Mouse (Mus musculus): ENCODE measurements around the gene Cep295nl. TPM values are rescaled to one million over a fixed set of nuclear protein-coding genes. Genes with fewer than 3 reads are reported as not detected.

Gene Cep295nl
- polyA plus RNA-seq, 1 experiment from 2014 or later: 0.61 TPM

- 0 out of 2 replicates have a peak, but pooled peaks cover 6% of the 10 kb centered on the region for H3K36me3 ChIP-seq (ENCODE audit: control insufficient read depth, insufficient read depth, low read length)
- no peak overlapping the region for H3K4me3 ChIP-seq (ENCODE audit: low read depth, low read length)
- H3K9ac ChIP-seq (ENCODE audit: low read length): no peak overlapping the region
- peaks cover 38% of the 10 kb centered on the region for H3K4me1 ChIP-seq (replicated peaks; ENCODE audit: control insufficient read depth, insufficient read depth, low read length)
- no peaks in the 10 kb centered on the region for H3K9me3 ChIP-seq (ENCODE audit: control insufficient read depth, low read length)
- H3K27me3 ChIP-seq (replicated peaks; ENCODE audit: control insufficient read depth, insufficient read depth, low read length): no peaks in the 10 kb centered on the region
- H3K27ac ChIP-seq (ENCODE audit: low read depth): peak overlapping the region; percentile 55; the same call in 1 of the 2 replicates
- ATAC-seq (replicated peaks; ENCODE audit: low FRiP score, low TSS enrichment, low read depth) (no peak), DNase-seq (ENCODE audit: low spot score) (no peak)
- H3K4me2 ChIP-seq (ENCODE audit: low read length): no peak overlapping the region
- 85% methylated on average over 5 of the region's 5 CpGs for WGBS
Observed at GRCm38 (mm10) chr11:118349494-118349893, 7.2 kb upstream of the Cep295nl start.

- H3K9ac ChIP-seq (ENCODE audit: low read length): no peak overlapping the region
- H3K4me2 ChIP-seq (ENCODE audit: low read length): no peak overlapping the region
- DNase-seq (ENCODE audit: low spot score) (no peak), ATAC-seq (replicated peaks; ENCODE audit: low FRiP score, low TSS enrichment, low read depth) (no peak)
- no peaks in the 10 kb centered on the region for H3K9me3 ChIP-seq (ENCODE audit: control insufficient read depth, low read length)
- H3K4me3 ChIP-seq (ENCODE audit: low read depth, low read length): no peak overlapping the region
- peaks cover 35% of the 10 kb centered on the region for H3K4me1 ChIP-seq (replicated peaks; ENCODE audit: control insufficient read depth, insufficient read depth, low read length)
- 0 out of 2 replicates have a peak, but pooled peaks cover 6% of the 10 kb centered on the region for H3K36me3 ChIP-seq (ENCODE audit: control insufficient read depth, insufficient read depth, low read length)
- 33% methylated on average over 5 of the region's 5 CpGs for WGBS
- peak overlapping the region; percentile 55; the same call in 1 of the 2 replicates for H3K27ac ChIP-seq (ENCODE audit: low read depth)
- H3K27me3 ChIP-seq (replicated peaks; ENCODE audit: control insufficient read depth, insufficient read depth, low read length): no peaks in the 10 kb centered on the region
Observed at GRCm38 (mm10) chr11:118348877-118349276, 6.6 kb upstream of the Cep295nl start.

GRCm38 (mm10) chr11:118348419-118348818, 6.1 kb upstream of the Cep295nl start:
- Histone ChIP-seq H3K36me3 (ENCODE audit: control insufficient read depth, insufficient read depth, low read length) (0 out of 2 replicates have a peak, but pooled peaks cover 6% of the 10 kb centered on the region), H3K27ac (ENCODE audit: low read depth) (no peak overlapping the region), H3K4me3 (ENCODE audit: low read depth, low read length) (no peak overlapping the region), H3K27me3 (replicated peaks; ENCODE audit: control insufficient read depth, insufficient read depth, low read length) (no peaks in the 10 kb centered on the region), H3K9me3 (ENCODE audit: control insufficient read depth, low read length) (no peaks in the 10 kb centered on the region), H3K9ac (ENCODE audit: low read length) (no peak overlapping the region), H3K4me2 (ENCODE audit: low read length) (no peak overlapping the region), H3K4me1 (replicated peaks; ENCODE audit: control insufficient read depth, insufficient read depth, low read length) (peaks cover 30% of the 10 kb centered on the region)
- DNase-seq (ENCODE audit: low spot score) (no peak), ATAC-seq (replicated peaks; ENCODE audit: low FRiP score, low TSS enrichment, low read depth) (no peak)
- 43% methylated on average over 3 of the region's 3 CpGs for WGBS

GRCm38 (mm10) chr11:118347911-118348310, 5.6 kb upstream of the Cep295nl start:
- ATAC-seq (replicated peaks; ENCODE audit: low FRiP score, low TSS enrichment, low read depth): no peak
- 90% methylated on average over 12 of the region's 12 CpGs for WGBS
- H3K27ac ChIP-seq (ENCODE audit: low read depth): no peak overlapping the region
- H3K4me2 ChIP-seq (ENCODE audit: low read length): no peak overlapping the region
- H3K9me3 ChIP-seq (ENCODE audit: control insufficient read depth, low read length): no peaks in the 10 kb centered on the region
- H3K9ac ChIP-seq (ENCODE audit: low read length): no peak overlapping the region
- H3K4me1 ChIP-seq (replicated peaks; ENCODE audit: control insufficient read depth, insufficient read depth, low read length): peaks cover 32% of the 10 kb centered on the region
- H3K36me3 ChIP-seq (ENCODE audit: control insufficient read depth, insufficient read depth, low read length): 0 out of 2 replicates have a peak, but pooled peaks cover 6% of the 10 kb centered on the region
- no peak for DNase-seq (ENCODE audit: low spot score)
- H3K4me3 ChIP-seq (ENCODE audit: low read depth, low read length): no peak overlapping the region
- H3K27me3 ChIP-seq (replicated peaks; ENCODE audit: control insufficient read depth, insufficient read depth, low read length): no peaks in the 10 kb centered on the region

GRCm38 (mm10) chr11:118347391-118347790, 5.1 kb upstream of the Cep295nl start:
- DNase-seq (ENCODE audit: low spot score) (no peak), ATAC-seq (replicated peaks; ENCODE audit: low FRiP score, low TSS enrichment, low read depth) (no peak)
- 82% methylated on average over 2 of the region's 2 CpGs for WGBS
- Histone ChIP-seq H3K27me3 (replicated peaks; ENCODE audit: control insufficient read depth, insufficient read depth, low read length) (no peaks in the 10 kb centered on the region), H3K4me2 (ENCODE audit: low read length) (no peak overlapping the region), H3K9ac (ENCODE audit: low read length) (no peak overlapping the region), H3K36me3 (ENCODE audit: control insufficient read depth, insufficient read depth, low read length) (0 out of 2 replicates have a peak, but pooled peaks cover 6% of the 10 kb centered on the region), H3K27ac (ENCODE audit: low read depth) (no peak overlapping the region), H3K4me3 (ENCODE audit: low read depth, low read length) (no peak overlapping the region), H3K4me1 (replicated peaks; ENCODE audit: control insufficient read depth, insufficient read depth, low read length) (peaks cover 37% of the 10 kb centered on the region), H3K9me3 (ENCODE audit: control insufficient read depth, low read length) (no peaks in the 10 kb centered on the region)

GRCm38 (mm10) chr11:118346395-118347096, 4.2 kb upstream of the Cep295nl start:
- peaks cover 43% of the 10 kb centered on the region for H3K4me1 ChIP-seq (replicated peaks; ENCODE audit: control insufficient read depth, insufficient read depth, low read length)
- H3K4me2 ChIP-seq (ENCODE audit: low read length): no peak overlapping the region
- no peak overlapping the region for H3K4me3 ChIP-seq (ENCODE audit: low read depth, low read length)
- H3K27ac ChIP-seq (ENCODE audit: low read depth): peak overlapping the region; percentile 6
- H3K36me3 ChIP-seq (ENCODE audit: control insufficient read depth, insufficient read depth, low read length): no peaks in the 10 kb centered on the region
- no peaks in the 10 kb centered on the region for H3K27me3 ChIP-seq (replicated peaks; ENCODE audit: control insufficient read depth, insufficient read depth, low read length)
- ATAC-seq (replicated peaks; ENCODE audit: low FRiP score, low TSS enrichment, low read depth): no peak
- WGBS: 82% methylated on average over 8 of the region's 8 CpGs
- H3K9me3 ChIP-seq (ENCODE audit: control insufficient read depth, low read length): no peaks in the 10 kb centered on the region
- no peak overlapping the region for H3K9ac ChIP-seq (ENCODE audit: low read length)
- no peak for DNase-seq (ENCODE audit: low spot score)

GRCm38 (mm10) chr11:118345693-118346092, 3.4 kb upstream of the Cep295nl start:
- Histone ChIP-seq H3K4me2 (ENCODE audit: low read length) (0 out of 2 replicates have a peak overlapping the region, but pooled peaks have one; percentile 7), H3K9me3 (ENCODE audit: control insufficient read depth, low read length) (no peaks in the 10 kb centered on the region), H3K36me3 (ENCODE audit: control insufficient read depth, insufficient read depth, low read length) (no peaks in the 10 kb centered on the region), H3K27ac (ENCODE audit: low read depth) (peak overlapping the region; percentile 6), H3K4me1 (replicated peaks; ENCODE audit: control insufficient read depth, insufficient read depth, low read length) (peaks cover 43% of the 10 kb centered on the region), H3K9ac (ENCODE audit: low read length) (no peak overlapping the region), H3K27me3 (replicated peaks; ENCODE audit: control insufficient read depth, insufficient read depth, low read length) (no peaks in the 10 kb centered on the region), H3K4me3 (ENCODE audit: low read depth, low read length) (no peak overlapping the region)
- ATAC-seq (replicated peaks; ENCODE audit: low FRiP score, low TSS enrichment, low read depth) (0 out of 2 replicates have a peak, but pooled peaks have one; percentile 51), DNase-seq (ENCODE audit: low spot score) (peak; percentile 79)
- 37% methylated on average over 4 of the region's 4 CpGs for WGBS

- Histone ChIP-seq H3K4me3 (ENCODE audit: low read depth, low read length) (no peak overlapping the region), H3K9me3 (ENCODE audit: control insufficient read depth, low read length) (no peaks in the 10 kb centered on the region), H3K9ac (ENCODE audit: low read length) (no peak overlapping the region), H3K27ac (ENCODE audit: low read depth) (no peak overlapping the region), H3K27me3 (replicated peaks; ENCODE audit: control insufficient read depth, insufficient read depth, low read length) (no peaks in the 10 kb centered on the region), H3K36me3 (ENCODE audit: control insufficient read depth, insufficient read depth, low read length) (peaks cover 11% of the 10 kb centered on the region), H3K4me2 (ENCODE audit: low read length) (no peak overlapping the region), H3K4me1 (replicated peaks; ENCODE audit: control insufficient read depth, insufficient read depth, low read length) (peaks cover 33% of the 10 kb centered on the region)
- DNase-seq (ENCODE audit: low spot score): no peak
- no peak for ATAC-seq (replicated peaks; ENCODE audit: low FRiP score, low TSS enrichment, low read depth)
- 64% methylated on average over 2 of the region's 2 CpGs for WGBS
Observed at GRCm38 (mm10) chr11:118343629-118344028, 1.3 kb upstream of the Cep295nl start.

Data from intestine, embryonic 14.5 days (tissue).